18 mouse cellular contexts compared by ENCODE assay signal in genomic region chr4:131066186-131066939, GRCm38 (mm10).
DNase-seq lines count a peak whose midpoint lies in the region; ATAC-seq and TF ChIP-seq lines count a peak whose summit lies in the region.
"Had no signal": no experiment of that assay in that cellular context is flagged by ENCODE, and none has a peak within 500 bp of the region (broad histone marks: within the 10 kb centered on the region; RNA-seq: fewer than 3 reads in every experiment).

No protein-coding gene starts in this region.

- TF ChIP-seq CTCF in midbrain, postnatal 0 days (IDR thresholded peaks at IDR 0.05) = no peak

- H3K27ac ChIP-seq in embryonic facial prominence, embryonic 10.5 days (replicated peaks) = peak overlapping the region; percentile 59
- peak overlapping the region; percentile 4; the same call in 1 of the 2 replicates for H3K27ac ChIP-seq in forebrain, embryonic 16.5 days (ENCODE audit: low read length)
- H3K27ac ChIP-seq in limb, embryonic 10.5 days = peak overlapping the region; percentile 21; the same call in 1 of the 2 replicates
- no peak overlapping the region for H3K27ac ChIP-seq in midbrain, postnatal 0 days (ENCODE audit: low read depth, low read length)
- H3K27ac ChIP-seq: heart, adult 2 months; macrophage had no signal

- no peak overlapping the region for H3K9ac ChIP-seq in forebrain, embryonic 16.5 days (replicated peaks; ENCODE audit: low read depth, low read length)
- no peak overlapping the region for H3K9ac ChIP-seq in midbrain, postnatal 0 days (replicated peaks; ENCODE audit: low read length, poor library complexity, severe bottlenecking)
- H3K9ac ChIP-seq: liver, postnatal 0 days had no signal

- ATAC-seq in forebrain, embryonic 16.5 days = peak; percentile 93
- ATAC-seq in midbrain, postnatal 0 days (ENCODE audit: low FRiP score) = peak; percentile 82
- ATAC-seq: intestine, embryonic 16.5 days; liver, postnatal 0 days had no signal

- no peaks in the 10 kb centered on the region for H3K36me3 ChIP-seq in embryonic facial prominence, embryonic 10.5 days (replicated peaks)
- no peaks in the 10 kb centered on the region for H3K36me3 ChIP-seq in forebrain, embryonic 16.5 days (ENCODE audit: control insufficient read depth, insufficient read depth)
- no peaks in the 10 kb centered on the region for H3K36me3 ChIP-seq in limb, embryonic 10.5 days
- H3K36me3 ChIP-seq in midbrain, postnatal 0 days (ENCODE audit: insufficient read depth, low read length) = no peaks in the 10 kb centered on the region
- H3K36me3 ChIP-seq: G1E had no signal

- WGBS in embryonic facial prominence, embryonic 10.5 days = 67% methylated on average over 8 of the region's 8 CpGs
- WGBS in forebrain, embryonic 16.5 days = 7% methylated on average over 8 of the region's 8 CpGs
- 54% methylated on average over 8 of the region's 8 CpGs for WGBS in limb, embryonic 10.5 days
- 19% methylated on average over 8 of the region's 8 CpGs for WGBS in midbrain, postnatal 0 days

- H3K4me2 ChIP-seq in forebrain, embryonic 16.5 days (ENCODE audit: low read length) = no peak overlapping the region
- no peak overlapping the region for H3K4me2 ChIP-seq in midbrain, postnatal 0 days (ENCODE audit: low read depth, low read length, poor library complexity, severe bottlenecking)

- H3K4me3 ChIP-seq in embryonic facial prominence, embryonic 10.5 days = no peak overlapping the region
- no peak overlapping the region for H3K4me3 ChIP-seq in forebrain, embryonic 16.5 days (replicated peaks; ENCODE audit: low read length)
- no peak overlapping the region for H3K4me3 ChIP-seq in limb, embryonic 10.5 days
- H3K4me3 ChIP-seq in midbrain, postnatal 0 days (ENCODE audit: low read depth, low read length) = no peak overlapping the region
- H3K4me3 ChIP-seq: heart, adult 2 months had no signal

- no peaks in the 10 kb centered on the region for H3K9me3 ChIP-seq in embryonic facial prominence, embryonic 10.5 days
- H3K9me3 ChIP-seq in forebrain, embryonic 16.5 days (ENCODE audit: control insufficient read depth, low read length) = no peaks in the 10 kb centered on the region
- no peaks in the 10 kb centered on the region for H3K9me3 ChIP-seq in limb, embryonic 10.5 days (replicated peaks)
- H3K9me3 ChIP-seq in midbrain, postnatal 0 days (ENCODE audit: low read length) = no peaks in the 10 kb centered on the region
- H3K9me3 ChIP-seq: G1E had no signal

- H3K27me3 ChIP-seq in embryonic facial prominence, embryonic 10.5 days (replicated peaks; ENCODE audit: low read depth, poor library complexity, severe bottlenecking) = peaks cover 16% of the 10 kb centered on the region; the same call in 1 of the 2 replicates
- no peaks in the 10 kb centered on the region for H3K27me3 ChIP-seq in forebrain, embryonic 16.5 days (replicated peaks; ENCODE audit: control insufficient read depth, insufficient read depth, low read length)
- H3K27me3 ChIP-seq in limb, embryonic 10.5 days (ENCODE audit: low read depth, poor library complexity, severe bottlenecking) = 0 out of 2 replicates have a peak, but pooled peaks cover 7% of the 10 kb centered on the region
- no peaks in the 10 kb centered on the region; the same call in 1 of the 2 replicates for H3K27me3 ChIP-seq in midbrain, postnatal 0 days (ENCODE audit: insufficient read depth, low read length)

- peak; percentile 20 for DNase-seq in embryonic facial prominence, embryonic 10.5 days (ENCODE audit: low spot score)
- DNase-seq in limb, embryonic 10.5 days (ENCODE audit: low spot score) = no peak
- DNase-seq in midbrain, postnatal 0 days (ENCODE audit: low spot score) = peak; percentile 62
- DNase-seq in kidney, adult 9 months = no peak
- no peak for DNase-seq in urinary bladder, adult 2 months (ENCODE audit: low spot score)
- DNase-seq in ovary, postnatal 14 days (ENCODE audit: low spot score) = no peak
- DNase-seq in heart, adult 18-20 months = no peak
- DNase-seq: adrenal gland, postnatal 14 days; cerebellum, postnatal 14 days; heart, adult 2 months; heart, postnatal 10 days; kidney, postnatal 14 days; liver, postnatal 0 days; right cerebral cortex, postnatal 25 days had no signal

- peaks cover 23% of the 10 kb centered on the region for H3K4me1 ChIP-seq in embryonic facial prominence, embryonic 10.5 days
- peaks cover 10% of the 10 kb centered on the region for H3K4me1 ChIP-seq in forebrain, embryonic 16.5 days (replicated peaks; ENCODE audit: control insufficient read depth, insufficient read depth, low read length)
- peaks cover 30% of the 10 kb centered on the region for H3K4me1 ChIP-seq in limb, embryonic 10.5 days
- no peaks in the 10 kb centered on the region for H3K4me1 ChIP-seq in midbrain, postnatal 0 days (ENCODE audit: insufficient read depth, low read length)

Comparison
In these comparisons a context has a peak if more than half of its experiments do, and no peak if none do; other contexts are left out.
1. DNase-seq: peak in embryonic facial prominence, embryonic 10.5 days (single experiment) and midbrain, postnatal 0 days (single experiment); none in limb, embryonic 10.5 days (single experiment), kidney, adult 9 months (single experiment), urinary bladder, adult 2 months (single experiment), ovary, postnatal 14 days (single experiment) and heart, adult 18-20 months (0 of 2).